Mouse (Mus musculus) heart, embryonic 12.5 days (tissue): ENCODE measurements at regions not wholly inside any gene's neighbourhood (a gene's known extent, or its start where the extent isn't known, plus 50 kb on each side); places are given as distances from the start of the nearest gene placed in this dataset.

Source experiments
- ATAC-seq: fragments of 200-750 bp; cut with Nextera tagmentation; 2 replicates; pipeline ENCODE4 v1.8.0; 2017; ENCODE audit warnings: moderate TSS enrichment, moderate library complexity; ENCODE audit not compliant: insufficient number of reproducible peaks, low FRiP score
- H3K27ac ChIP-seq: fragments of 300-500 bp; sonication (generic); 2 replicates; pipeline ENCODE4 v1.5.1; 2016; ENCODE audit warnings: mild to moderate bottlenecking, moderate library complexity; ENCODE audit not compliant: poor library complexity, severe bottlenecking
- H3K27me3 ChIP-seq: fragments of 300-500 bp; sonication (generic); replicated peaks from 2 replicates; pipeline ENCODE4 v1.6.1; 2016; ENCODE audit warnings: mild to moderate bottlenecking, moderate library complexity
- H3K36me3 ChIP-seq: fragments of 300-500 bp; sonication (generic); 2 replicates; pipeline ENCODE4 v1.6.1; 2016; ENCODE audit warnings: mild to moderate bottlenecking, moderate library complexity
- H3K4me1 ChIP-seq: fragments of 300-500 bp; sonication (generic); replicated peaks from 2 replicates; pipeline ENCODE4 v1.6.1; 2016; ENCODE audit warnings: mild to moderate bottlenecking
- H3K4me2 ChIP-seq: fragments of 300-500 bp; sonication (generic); 2 replicates; pipeline ENCODE4 v1.6.1; 2016; ENCODE audit warnings: mild to moderate bottlenecking, moderate library complexity
- H3K4me3 ChIP-seq: fragments of 300-500 bp; sonication (generic); 2 replicates; pipeline ENCODE4 v1.5.1; 2016; ENCODE audit warnings: mild to moderate bottlenecking
- H3K9ac ChIP-seq: fragments of 300-500 bp; sonication (generic); 2 replicates; pipeline ENCODE4 v1.6.1; 2016; ENCODE audit warnings: mild to moderate bottlenecking, moderate library complexity
- H3K9me3 ChIP-seq: fragments of 300-500 bp; sonication (generic); replicated peaks from 2 replicates; pipeline ENCODE4 v1.6.1; 2016; ENCODE audit warnings: mild to moderate bottlenecking, moderate library complexity
- WGBS: fragments of 180-500 bp; shearing (Covaris S2); methylation state at CpG from one replicate; pipeline ENCODE4 v1.1.7; 2016; 5-methylcytosine and 5-hydroxymethylcytosine counted together

- Histone ChIP-seq H3K4me3 (no peak overlapping the region), H3K4me2 (no peak overlapping the region), H3K27me3 (no peaks in the 10 kb centered on the region), H3K9me3 (no peaks in the 10 kb centered on the region), H3K9ac (no peak overlapping the region), H3K36me3 (no peaks in the 10 kb centered on the region), H3K27ac (no peak overlapping the region), H3K4me1 (no peaks in the 10 kb centered on the region)
- WGBS = 73% methylated on average over 15 of the region's 15 CpGs
- ATAC-seq = no peak
Measured at GRCm38 (mm10) chr11:71976724-71977481, 60.4 kb downstream of the Aipl1 start.

- Histone ChIP-seq H3K27me3 (no peaks in the 10 kb centered on the region), H3K4me2 (no peak overlapping the region), H3K4me3 (no peak overlapping the region), H3K4me1 (no peaks in the 10 kb centered on the region), H3K36me3 (no peaks in the 10 kb centered on the region), H3K9me3 (no peaks in the 10 kb centered on the region), H3K9ac (no peak overlapping the region), H3K27ac (no peak overlapping the region)
- WGBS = 68% methylated on average over 5 of the region's 5 CpGs
- no peak for ATAC-seq
Measured at GRCm38 (mm10) chr11:71971351-71971750, 66.0 kb downstream of the Aipl1 start.

GRCm38 (mm10) chr11:71962306-71962705 is 75.0 kb downstream of the Aipl1 start:
- no peak for ATAC-seq
- H3K27ac ChIP-seq = no peak overlapping the region
- H3K4me3 ChIP-seq = no peak overlapping the region
- WGBS = 86% methylated on average over 3 of the region's 3 CpGs
- no peaks in the 10 kb centered on the region for H3K27me3 ChIP-seq
- peaks cover 8% of the 10 kb centered on the region; the same call in 1 of the 2 replicates for H3K9me3 ChIP-seq
- H3K4me1 ChIP-seq = no peaks in the 10 kb centered on the region
- no peaks in the 10 kb centered on the region for H3K36me3 ChIP-seq
- H3K9ac ChIP-seq = no peak overlapping the region
- no peak overlapping the region for H3K4me2 ChIP-seq

GRCm38 (mm10) chr11:71952533-71952932 is 84.8 kb downstream of the Aipl1 start:
- H3K9ac ChIP-seq = no peak overlapping the region
- no peak overlapping the region for H3K4me3 ChIP-seq
- no peaks in the 10 kb centered on the region for H3K4me1 ChIP-seq
- no peak overlapping the region for H3K4me2 ChIP-seq
- H3K36me3 ChIP-seq = no peaks in the 10 kb centered on the region
- ATAC-seq = no peak
- no peaks in the 10 kb centered on the region for H3K27me3 ChIP-seq
- no peaks in the 10 kb centered on the region for H3K9me3 ChIP-seq
- 61% methylated on average over 2 of the region's 2 CpGs for WGBS
- no peak overlapping the region for H3K27ac ChIP-seq

GRCm38 (mm10) chr11:71947161-71947560 is 90.1 kb downstream of the Aipl1 start:
- no peak overlapping the region for H3K27ac ChIP-seq
- H3K4me1 ChIP-seq = no peaks in the 10 kb centered on the region
- no peaks in the 10 kb centered on the region for H3K9me3 ChIP-seq
- no peak overlapping the region for H3K9ac ChIP-seq
- no peak overlapping the region for H3K4me3 ChIP-seq
- WGBS = 84% methylated on average over 5 of the region's 5 CpGs
- no peak for ATAC-seq
- no peaks in the 10 kb centered on the region for H3K36me3 ChIP-seq
- peaks cover 8% of the 10 kb centered on the region for H3K27me3 ChIP-seq
- H3K4me2 ChIP-seq = no peak overlapping the region

GRCm38 (mm10) chr11:71945098-71945413 is 92.3 kb downstream of the Aipl1 start:
- no peak overlapping the region for H3K9ac ChIP-seq
- no peaks in the 10 kb centered on the region for H3K36me3 ChIP-seq
- H3K27ac ChIP-seq = no peak overlapping the region
- H3K4me2 ChIP-seq = no peak overlapping the region
- peaks cover 8% of the 10 kb centered on the region for H3K27me3 ChIP-seq
- ATAC-seq = no peak
- no peaks in the 10 kb centered on the region for H3K4me1 ChIP-seq
- no peaks in the 10 kb centered on the region for H3K9me3 ChIP-seq
- no peak overlapping the region for H3K4me3 ChIP-seq

- H3K4me3 ChIP-seq = no peak overlapping the region
- no peak overlapping the region for H3K9ac ChIP-seq
- WGBS = 57% methylated on average over 9 of the region's 9 CpGs
- no peaks in the 10 kb centered on the region for H3K4me1 ChIP-seq
- no peaks in the 10 kb centered on the region for H3K9me3 ChIP-seq
- no peak overlapping the region for H3K27ac ChIP-seq
- H3K4me2 ChIP-seq = no peak overlapping the region
- H3K27me3 ChIP-seq = peaks cover 8% of the 10 kb centered on the region
- no peak for ATAC-seq
- no peaks in the 10 kb centered on the region for H3K36me3 ChIP-seq
Measured at GRCm38 (mm10) chr11:71944398-71945097, 92.8 kb downstream of the Aipl1 start.

GRCm38 (mm10) chr11:71943512-71943911 is 93.8 kb downstream of the Aipl1 start:
- ATAC-seq = no peak
- no peak overlapping the region for H3K9ac ChIP-seq
- H3K27me3 ChIP-seq = peaks cover 8% of the 10 kb centered on the region
- no peak overlapping the region for H3K4me3 ChIP-seq
- no peaks in the 10 kb centered on the region for H3K36me3 ChIP-seq
- H3K27ac ChIP-seq = no peak overlapping the region
- 53% methylated on average over 3 of the region's 3 CpGs for WGBS
- H3K4me2 ChIP-seq = no peak overlapping the region
- no peaks in the 10 kb centered on the region for H3K9me3 ChIP-seq
- no peaks in the 10 kb centered on the region for H3K4me1 ChIP-seq

GRCm38 (mm10) chr11:71939066-71939465 is 98.2 kb downstream of the Aipl1 start:
- WGBS = 69% methylated on average over 6 of the region's 6 CpGs

GRCm38 (mm10) chr11:71937108-71937507 is 100.2 kb downstream of the Aipl1 start:
- WGBS = 33% methylated on average over 6 of the region's 6 CpGs
- no peak for ATAC-seq
- Histone ChIP-seq H3K27ac (no peak overlapping the region), H3K9me3 (no peaks in the 10 kb centered on the region), H3K36me3 (no peaks in the 10 kb centered on the region), H3K9ac (no peak overlapping the region), H3K4me2 (no peak overlapping the region), H3K4me1 (no peaks in the 10 kb centered on the region), H3K4me3 (no peak overlapping the region), H3K27me3 (no peaks in the 10 kb centered on the region; the same call in 1 of the 2 replicates)

More at GRCm38 (mm10) chr11:71939066-71939465, 98.2 kb downstream of the Aipl1 start:
- no peaks in the 10 kb centered on the region for H3K4me1 ChIP-seq
- H3K4me2 ChIP-seq = no peak overlapping the region
- H3K36me3 ChIP-seq = no peaks in the 10 kb centered on the region
- ATAC-seq = no peak
- H3K27ac ChIP-seq = no peak overlapping the region
- no peak overlapping the region for H3K9ac ChIP-seq
- no peak overlapping the region for H3K4me3 ChIP-seq
- H3K27me3 ChIP-seq = peaks cover 8% of the 10 kb centered on the region
- no peaks in the 10 kb centered on the region for H3K9me3 ChIP-seq

GRCm38 (mm10) chr11:71929716-71930488 is 107.4 kb downstream of the Aipl1 start:
- H3K4me2 ChIP-seq = no peak overlapping the region
- H3K36me3 ChIP-seq = no peaks in the 10 kb centered on the region
- H3K4me1 ChIP-seq = no peaks in the 10 kb centered on the region
- H3K27me3 ChIP-seq = no peaks in the 10 kb centered on the region
- H3K27ac ChIP-seq = no peak overlapping the region
- H3K9me3 ChIP-seq = no peaks in the 10 kb centered on the region
- H3K9ac ChIP-seq = no peak overlapping the region
- no peak overlapping the region for H3K4me3 ChIP-seq
- no peak for ATAC-seq
- 69% methylated on average over 7 of the region's 7 CpGs for WGBS
